Mouse (Mus musculus): ENCODE measurements around the gene Pdzd8. TPM values are rescaled to one million over a fixed set of nuclear protein-coding genes. Genes with fewer than 3 reads are reported as not detected.
A peak's percentile ranks its signal among the peaks of the same experiment; 100 is the strongest.

Pdzd8 gene
- polyA plus RNA-seq, 1 experiment from 2014 or later = 11.2 TPM

DNA sequence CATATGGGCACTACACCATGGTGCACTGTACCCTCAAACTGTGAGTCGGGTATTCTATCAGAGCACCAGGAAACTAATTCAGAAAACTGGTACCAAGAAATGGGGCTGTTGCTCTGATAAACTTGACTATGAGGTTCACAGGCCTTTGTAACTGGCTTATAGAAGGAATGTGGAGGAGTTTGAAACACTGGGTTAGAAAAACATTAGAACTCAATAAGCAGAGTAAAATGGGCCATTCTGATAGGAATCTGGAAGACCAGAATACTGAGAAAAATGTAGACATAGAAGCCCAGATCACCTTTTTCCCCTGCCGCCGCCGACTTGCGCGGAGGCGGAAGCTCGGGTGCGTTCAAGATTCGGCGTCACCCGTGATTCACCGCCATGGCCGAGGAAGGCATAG lies 23.6 kb downstream of the Pdzd8 start, which contains the start of gene Rps12-ps3:
Gene Rps12-ps3, plus strand, starts transcription at position 301 of the 400 bp plus-strand sequence.
- Histone ChIP-seq H3K27me3 (replicated peaks; ENCODE audit: control insufficient read depth, insufficient read depth, low read length) (no peaks in the 10 kb centered on the region), H3K27ac (ENCODE audit: low read depth, low read length) (no peak within 1 kb of the TSS), H3K4me1 (ENCODE audit: control insufficient read depth, insufficient read depth, low read length) (no peaks in the 10 kb centered on the region), H3K4me3 (ENCODE audit: low read depth, low read length) (no peak within 1 kb of the TSS), H3K9me3 (replicated peaks; ENCODE audit: control insufficient read depth, low read length) (no peaks in the 10 kb centered on the region), H3K4me2 (ENCODE audit: low read length) (no peak within 1 kb of the TSS), H3K36me3 (ENCODE audit: control insufficient read depth, insufficient read depth, low read length) (peaks cover 11% of the 10 kb centered on the region; the same call in 1 of the 2 replicates), H3K9ac (ENCODE audit: low read length) (no peak within 1 kb of the TSS)
- 98% methylated on average over 11 of the region's 14 CpGs for WGBS
- DNase-seq (ENCODE audit: low spot score) = no peak
- no peak for ATAC-seq

DNA sequence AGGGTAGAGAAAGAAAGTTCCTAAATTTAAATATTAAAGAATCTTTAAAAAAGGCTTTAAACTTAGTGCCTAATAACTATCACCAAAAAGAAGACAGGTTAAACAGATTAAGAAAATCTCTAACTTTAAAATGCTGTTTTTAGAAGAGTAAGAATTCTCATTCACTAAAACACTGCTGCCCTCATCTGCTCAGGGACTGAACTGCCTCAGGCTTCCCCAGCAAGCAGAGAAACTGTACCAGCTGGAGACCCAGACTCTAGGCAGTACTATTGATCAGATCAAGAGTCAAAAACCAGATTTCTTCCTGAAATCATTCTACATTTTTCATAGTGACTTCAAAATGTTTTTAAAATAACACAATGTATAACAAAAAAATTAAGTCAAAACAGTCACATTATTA lies 29.0 kb downstream of the Pdzd8 start:
- H3K9ac ChIP-seq (ENCODE audit: low read length) = no peak overlapping the region
- no peak overlapping the region for H3K27ac ChIP-seq (ENCODE audit: low read depth, low read length)
- H3K4me1 ChIP-seq (ENCODE audit: control insufficient read depth, insufficient read depth, low read length) = no peaks in the 10 kb centered on the region
- peak; percentile 71 for DNase-seq (ENCODE audit: low spot score)
- 0 out of 2 replicates have a peak, but pooled peaks cover 5% of the 10 kb centered on the region for H3K36me3 ChIP-seq (ENCODE audit: control insufficient read depth, insufficient read depth, low read length)
- no peaks in the 10 kb centered on the region for H3K9me3 ChIP-seq (replicated peaks; ENCODE audit: control insufficient read depth, low read length)
- no peak overlapping the region for H3K4me2 ChIP-seq (ENCODE audit: low read length)
- no peak overlapping the region for H3K4me3 ChIP-seq (ENCODE audit: low read depth, low read length)
- no peaks in the 10 kb centered on the region for H3K27me3 ChIP-seq (replicated peaks; ENCODE audit: control insufficient read depth, insufficient read depth, low read length)
- ATAC-seq = no peak

DNA sequence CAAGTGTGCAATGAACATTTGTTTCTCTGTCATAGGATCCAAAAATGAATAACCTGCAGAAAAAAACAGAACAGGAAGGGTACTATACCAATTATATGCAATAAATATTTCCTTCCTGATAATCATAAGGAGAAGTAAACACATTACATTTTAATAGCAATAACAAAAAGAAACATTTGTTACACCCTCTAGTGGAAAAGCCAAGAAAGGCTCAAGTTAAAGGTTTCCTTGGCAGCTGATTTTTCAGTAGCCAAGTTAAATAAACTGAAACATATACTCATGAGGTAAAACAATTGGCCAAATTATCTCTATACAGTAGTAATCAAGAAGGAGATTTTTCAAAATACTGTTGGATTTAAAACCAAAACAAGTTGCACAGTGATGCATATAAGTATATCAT lies 30.3 kb downstream of the Pdzd8 start:
- Histone ChIP-seq H3K9me3 (replicated peaks; ENCODE audit: control insufficient read depth, low read length) (no peaks in the 10 kb centered on the region), H3K9ac (ENCODE audit: low read length) (no peak overlapping the region), H3K4me2 (ENCODE audit: low read length) (no peak overlapping the region), H3K36me3 (ENCODE audit: control insufficient read depth, insufficient read depth, low read length) (0 out of 2 replicates have a peak, but pooled peaks cover 5% of the 10 kb centered on the region), H3K27me3 (replicated peaks; ENCODE audit: control insufficient read depth, insufficient read depth, low read length) (no peaks in the 10 kb centered on the region), H3K4me3 (ENCODE audit: low read depth, low read length) (no peak overlapping the region), H3K27ac (ENCODE audit: low read depth, low read length) (no peak overlapping the region), H3K4me1 (ENCODE audit: control insufficient read depth, insufficient read depth, low read length) (no peaks in the 10 kb centered on the region)
- ATAC-seq = no peak
- DNase-seq (ENCODE audit: low spot score) = peak; percentile 18

DNA sequence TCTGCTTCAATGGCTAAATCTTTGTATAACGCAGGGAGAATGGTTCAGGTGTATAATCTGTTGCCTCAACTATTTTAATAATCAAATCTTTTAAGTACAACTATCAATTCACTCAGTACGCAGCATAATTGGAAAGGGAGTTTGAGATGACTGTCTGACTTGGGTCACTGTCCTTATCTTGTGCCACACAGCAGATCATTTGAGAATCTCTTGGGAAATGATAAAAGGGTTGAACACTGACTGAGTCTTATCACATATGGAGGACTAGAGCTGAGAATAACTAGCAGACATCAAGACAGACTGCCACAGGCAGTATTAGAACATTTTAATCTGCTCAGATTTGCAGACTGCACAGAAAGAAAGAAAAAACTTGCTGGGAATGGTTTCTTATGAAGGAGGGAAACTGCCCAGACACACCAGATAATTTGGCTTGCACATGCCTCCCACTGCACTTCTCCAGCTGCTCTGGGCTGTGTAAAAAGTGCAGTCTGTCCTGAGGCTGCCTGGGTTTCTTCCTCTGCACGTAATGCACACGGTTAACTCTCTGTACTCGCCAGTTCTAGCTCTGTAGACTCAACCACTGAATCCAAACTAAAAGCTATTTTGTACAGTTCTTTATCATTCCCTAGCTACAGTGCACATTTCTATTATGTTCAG lies 53.3 kb downstream of the Pdzd8 start:
- no peak overlapping the region for H3K9ac ChIP-seq (ENCODE audit: low read length)
- no peaks in the 10 kb centered on the region for H3K27me3 ChIP-seq (replicated peaks; ENCODE audit: control insufficient read depth, insufficient read depth, low read length)
- no peaks in the 10 kb centered on the region for H3K4me1 ChIP-seq (ENCODE audit: control insufficient read depth, insufficient read depth, low read length)
- 82% methylated on average over 5 of the region's 5 CpGs for WGBS
- no peak overlapping the region for H3K27ac ChIP-seq (ENCODE audit: low read depth, low read length)
- no peak for ATAC-seq
- no peak for DNase-seq (ENCODE audit: low spot score)
- H3K4me2 ChIP-seq (ENCODE audit: low read length) = no peak overlapping the region
- no peak overlapping the region for H3K4me3 ChIP-seq (ENCODE audit: low read depth, low read length)
- peaks cover 6% of the 10 kb centered on the region; the same call in 1 of the 2 replicates for H3K36me3 ChIP-seq (ENCODE audit: control insufficient read depth, insufficient read depth, low read length)
- H3K9me3 ChIP-seq (replicated peaks; ENCODE audit: control insufficient read depth, low read length) = no peaks in the 10 kb centered on the region

DNA sequence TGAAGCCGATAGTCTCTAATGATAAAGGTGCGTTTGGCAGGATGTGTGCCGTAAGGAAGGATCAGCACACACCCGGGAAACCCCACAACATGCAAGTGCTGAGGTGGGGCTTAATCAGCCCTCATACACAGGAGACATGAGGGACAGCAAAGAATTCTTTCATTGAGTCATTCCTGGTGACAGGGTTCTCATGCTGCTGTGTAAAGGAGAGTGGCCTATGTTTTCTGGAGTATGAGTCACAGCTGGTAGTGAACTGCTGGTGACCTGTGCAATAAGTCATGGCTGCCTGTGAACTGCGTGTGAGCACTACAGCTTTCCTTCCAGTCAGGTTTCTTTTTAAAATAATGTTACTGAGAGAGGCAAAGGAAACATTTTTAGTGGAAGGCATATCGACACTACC lies 55.8 kb downstream of the Pdzd8 start:
- ATAC-seq = no peak
- 89% methylated on average over 6 of the region's 6 CpGs for WGBS
- no peaks in the 10 kb centered on the region for H3K27me3 ChIP-seq (replicated peaks; ENCODE audit: control insufficient read depth, insufficient read depth, low read length)
- H3K27ac ChIP-seq (ENCODE audit: low read depth, low read length) = no peak overlapping the region
- no peak for DNase-seq (ENCODE audit: low spot score)
- H3K36me3 ChIP-seq (ENCODE audit: control insufficient read depth, insufficient read depth, low read length) = peaks cover 7% of the 10 kb centered on the region; the same call in 1 of the 2 replicates
- H3K4me3 ChIP-seq (ENCODE audit: low read depth, low read length) = no peak overlapping the region
- H3K9me3 ChIP-seq (replicated peaks; ENCODE audit: control insufficient read depth, low read length) = no peaks in the 10 kb centered on the region
- no peaks in the 10 kb centered on the region for H3K4me1 ChIP-seq (ENCODE audit: control insufficient read depth, insufficient read depth, low read length)
- no peak overlapping the region for H3K4me2 ChIP-seq (ENCODE audit: low read length)
- no peak overlapping the region for H3K9ac ChIP-seq (ENCODE audit: low read length)

DNA sequence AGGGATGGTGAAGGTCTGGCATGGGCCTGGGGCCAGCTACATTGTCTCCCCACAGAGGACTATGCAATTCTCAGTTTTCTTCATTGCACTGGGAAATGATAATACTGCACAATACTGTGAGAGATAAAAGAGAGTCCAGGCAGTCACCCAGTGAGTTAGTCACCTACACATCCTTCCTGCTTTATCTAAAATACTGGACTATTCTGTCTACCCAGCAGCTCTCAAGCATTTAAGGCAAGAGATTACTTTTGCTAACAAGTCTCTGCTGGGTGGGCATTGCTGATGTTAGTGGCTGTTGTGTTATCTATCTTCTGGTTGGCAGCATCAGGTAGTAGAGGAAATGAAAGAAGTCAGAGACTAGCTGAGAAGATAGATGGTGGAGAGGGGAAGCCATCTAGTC lies 56.5 kb downstream of the Pdzd8 start:
- no peaks in the 10 kb centered on the region for H3K27me3 ChIP-seq (replicated peaks; ENCODE audit: control insufficient read depth, insufficient read depth, low read length)

DNA sequence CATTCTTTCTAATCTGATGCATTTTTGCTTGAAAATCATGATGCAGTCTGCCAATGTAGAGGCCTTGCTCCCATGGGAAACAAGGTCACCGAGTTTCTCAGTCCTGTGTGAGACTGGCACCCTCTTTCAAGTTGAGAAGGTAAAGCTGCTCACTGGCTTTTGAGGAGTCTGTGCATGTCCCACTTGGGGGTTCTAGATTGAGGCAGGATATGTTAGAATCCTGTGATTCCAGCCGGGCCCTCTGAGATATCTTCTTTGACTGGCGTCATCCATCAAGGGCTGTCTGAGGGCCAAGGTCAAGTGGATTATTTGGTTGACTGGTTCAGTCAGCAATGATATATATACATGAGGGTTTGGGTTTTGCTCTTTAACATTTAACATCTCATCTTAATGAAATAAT lies 63.6 kb downstream of the Pdzd8 start:
- DNase-seq (ENCODE audit: low spot score) (no peak), ATAC-seq (no peak)
- Histone ChIP-seq H3K27ac (ENCODE audit: low read depth, low read length) (no peak overlapping the region), H3K27me3 (replicated peaks; ENCODE audit: control insufficient read depth, insufficient read depth, low read length) (no peaks in the 10 kb centered on the region), H3K9me3 (replicated peaks; ENCODE audit: control insufficient read depth, low read length) (no peaks in the 10 kb centered on the region), H3K4me2 (ENCODE audit: low read length) (no peak overlapping the region), H3K36me3 (ENCODE audit: control insufficient read depth, insufficient read depth, low read length) (0 out of 2 replicates have a peak, but pooled peaks cover 4% of the 10 kb centered on the region), H3K9ac (ENCODE audit: low read length) (no peak overlapping the region), H3K4me3 (ENCODE audit: low read depth, low read length) (no peak overlapping the region), H3K4me1 (ENCODE audit: control insufficient read depth, insufficient read depth, low read length) (no peaks in the 10 kb centered on the region)
- 93% methylated on average over 3 of the region's 3 CpGs for WGBS

More for the DNA sequence above, 56.5 kb downstream of the Pdzd8 start:
- Histone ChIP-seq H3K4me2 (ENCODE audit: low read length) (no peak overlapping the region), H3K9ac (ENCODE audit: low read length) (no peak overlapping the region), H3K36me3 (ENCODE audit: control insufficient read depth, insufficient read depth, low read length) (peaks cover 7% of the 10 kb centered on the region; the same call in 1 of the 2 replicates), H3K9me3 (replicated peaks; ENCODE audit: control insufficient read depth, low read length) (no peaks in the 10 kb centered on the region), H3K4me3 (ENCODE audit: low read depth, low read length) (no peak overlapping the region), H3K4me1 (ENCODE audit: control insufficient read depth, insufficient read depth, low read length) (no peaks in the 10 kb centered on the region), H3K27ac (ENCODE audit: low read depth, low read length) (no peak overlapping the region)
- ATAC-seq = no peak
- no peak for DNase-seq (ENCODE audit: low spot score)

DNA sequence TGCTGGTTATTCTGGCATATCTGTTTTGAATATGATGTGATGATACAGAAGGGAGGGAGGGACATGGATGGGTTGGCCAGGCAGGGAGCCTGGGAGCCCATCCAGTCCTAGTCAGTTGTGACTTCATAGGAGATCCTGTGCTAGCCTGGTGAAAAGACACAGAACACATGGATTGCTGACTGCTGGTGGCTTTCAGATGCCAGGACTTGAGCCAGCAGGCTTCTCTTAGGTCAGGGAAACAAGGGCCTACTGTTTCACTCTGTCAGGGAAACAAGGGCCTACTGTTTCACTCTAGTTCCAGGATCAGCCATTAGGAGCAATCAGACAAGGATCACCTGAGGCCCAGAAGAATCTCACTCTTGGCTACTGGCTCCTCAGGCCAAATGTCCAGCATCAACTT lies 64.7 kb downstream of the Pdzd8 start:
- no peak overlapping the region for H3K27ac ChIP-seq (ENCODE audit: low read depth, low read length)
- no peak for DNase-seq (ENCODE audit: low spot score)
- 0 out of 2 replicates have a peak, but pooled peaks cover 4% of the 10 kb centered on the region for H3K36me3 ChIP-seq (ENCODE audit: control insufficient read depth, insufficient read depth, low read length)
- H3K4me3 ChIP-seq (ENCODE audit: low read depth, low read length) = no peak overlapping the region
- ATAC-seq = no peak
- no peak overlapping the region for H3K9ac ChIP-seq (ENCODE audit: low read length)
- H3K9me3 ChIP-seq (replicated peaks; ENCODE audit: control insufficient read depth, low read length) = no peaks in the 10 kb centered on the region
- no peak overlapping the region for H3K4me2 ChIP-seq (ENCODE audit: low read length)
- no peaks in the 10 kb centered on the region for H3K27me3 ChIP-seq (replicated peaks; ENCODE audit: control insufficient read depth, insufficient read depth, low read length)
- no peaks in the 10 kb centered on the region for H3K4me1 ChIP-seq (ENCODE audit: control insufficient read depth, insufficient read depth, low read length)

DNA sequence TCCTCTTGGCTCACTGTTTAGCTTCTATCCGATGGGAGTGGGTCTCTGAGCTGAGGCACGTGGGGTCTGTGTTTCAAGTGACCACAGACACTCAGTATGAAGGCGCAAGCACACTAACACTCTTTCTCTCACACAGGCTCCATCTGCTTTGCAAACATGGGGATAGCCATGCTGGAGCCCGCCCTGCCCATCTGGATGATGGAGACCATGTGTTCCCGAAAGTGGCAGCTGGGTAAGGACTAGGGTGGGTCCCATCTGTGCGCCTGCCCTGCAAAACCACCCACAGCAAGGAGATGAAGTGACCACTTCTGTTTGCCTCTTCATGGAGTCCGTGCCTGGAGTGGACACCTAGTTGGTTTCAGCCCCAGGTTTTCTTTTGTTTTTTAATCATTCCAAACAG lies 69.2 kb downstream of the Pdzd8 start:
- no peaks in the 10 kb centered on the region for H3K36me3 ChIP-seq (ENCODE audit: control insufficient read depth, insufficient read depth, low read length)
- WGBS = 89% methylated on average over 7 of the region's 7 CpGs
- no peak overlapping the region for H3K27ac ChIP-seq (ENCODE audit: low read depth, low read length)
- no peak for DNase-seq (ENCODE audit: low spot score)
- no peak for ATAC-seq
- H3K4me3 ChIP-seq (ENCODE audit: low read depth, low read length) = no peak overlapping the region
- H3K27me3 ChIP-seq (replicated peaks; ENCODE audit: control insufficient read depth, insufficient read depth, low read length) = no peaks in the 10 kb centered on the region
- H3K9me3 ChIP-seq (replicated peaks; ENCODE audit: control insufficient read depth, low read length) = no peaks in the 10 kb centered on the region
- no peaks in the 10 kb centered on the region for H3K4me1 ChIP-seq (ENCODE audit: control insufficient read depth, insufficient read depth, low read length)
- H3K4me2 ChIP-seq (ENCODE audit: low read length) = no peak overlapping the region
- no peak overlapping the region for H3K9ac ChIP-seq (ENCODE audit: low read length)

Measured in forebrain, embryonic 14.5 days (tissue).